Mouse (Mus musculus): ENCODE measurements at regions not wholly inside any gene's neighbourhood (a gene's known extent, or its start where the extent isn't known, plus 50 kb on each side); places are given as distances from the start of the nearest gene placed in this dataset.

DNA sequence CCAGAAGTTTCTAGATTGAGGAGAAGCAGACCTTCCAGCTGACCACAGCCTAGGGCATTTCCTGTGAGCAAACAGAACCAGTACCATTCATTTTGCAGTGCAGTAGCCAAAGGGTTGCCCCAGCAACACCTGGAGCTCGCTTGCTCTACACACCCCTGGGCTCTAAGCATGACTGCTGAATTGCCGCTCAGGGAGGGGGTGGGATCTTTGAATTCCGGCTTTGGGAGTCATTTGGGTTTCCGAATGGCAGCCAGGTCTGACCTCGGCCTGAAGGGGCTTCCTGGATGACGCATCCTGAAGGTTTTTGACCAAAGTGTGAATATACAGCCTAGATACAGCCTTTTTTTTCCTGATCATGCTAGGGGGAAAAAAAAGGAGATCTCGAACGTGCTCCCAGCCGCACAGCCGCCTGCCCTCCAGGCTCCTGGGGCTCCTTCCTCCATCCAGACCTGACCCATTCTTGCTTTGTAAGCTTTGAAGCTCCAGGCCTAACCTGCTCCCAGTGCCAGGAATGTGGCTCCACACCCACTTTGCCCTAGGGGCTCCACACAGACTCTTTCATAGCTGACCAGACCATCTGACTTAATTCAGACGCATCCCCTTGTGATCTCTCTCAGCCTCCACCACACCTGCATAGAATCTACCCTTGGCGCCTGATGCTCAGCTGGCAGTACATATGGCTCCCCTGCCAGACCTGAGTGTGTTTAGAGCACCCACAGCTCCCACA is 91.1 kb upstream of the Tle3 start:
- H3K36me3 ChIP-seq: no peaks in the 10 kb centered on the region
- H3K27me3 ChIP-seq (ENCODE audit: insufficient read depth, poor library complexity, severe bottlenecking): peaks cover 81% of the 10 kb centered on the region
- no peak overlapping the region; the same call in 1 of the 2 replicates for H3K27ac ChIP-seq
- H3K9me3 ChIP-seq: no peaks in the 10 kb centered on the region
- H3K4me1 ChIP-seq (replicated peaks): peaks cover 59% of the 10 kb centered on the region
- 60% methylated on average over 12 of the region's 12 CpGs for WGBS
- DNase-seq (ENCODE audit: low spot score): no peak
- no peak overlapping the region for H3K4me3 ChIP-seq

DNA sequence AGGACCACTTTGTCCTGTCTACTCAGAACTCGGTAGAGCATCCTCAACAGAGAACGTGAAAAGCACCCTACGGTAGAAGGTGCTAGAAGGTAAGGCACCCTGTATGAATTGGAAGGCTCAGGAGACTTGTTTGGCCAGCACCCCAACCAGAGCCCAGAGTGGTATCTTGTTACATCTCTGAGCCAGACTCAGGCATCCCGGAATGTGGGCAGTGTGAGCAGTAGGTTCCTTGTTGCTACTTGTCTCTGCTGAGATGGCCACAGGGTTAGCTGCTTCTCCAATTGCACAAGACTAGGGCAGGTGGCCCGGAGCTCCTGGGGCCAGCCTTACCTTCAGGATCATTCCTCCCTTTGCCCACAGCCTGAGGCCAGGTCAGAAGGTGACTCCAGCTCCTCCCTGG is 88.9 kb upstream of the Tle3 start:
- Histone ChIP-seq H3K9me3 (peaks cover 12% of the 10 kb centered on the region; the same call in 1 of the 2 replicates), H3K27ac (0 out of 2 replicates have a peak overlapping the region, but pooled peaks have one; percentile 35), H3K4me3 (no peak overlapping the region), H3K36me3 (no peaks in the 10 kb centered on the region), H3K4me1 (replicated peaks) (peaks cover 49% of the 10 kb centered on the region), H3K27me3 (ENCODE audit: insufficient read depth, poor library complexity, severe bottlenecking) (peaks cover 70% of the 10 kb centered on the region)
- DNase-seq (ENCODE audit: low spot score): no peak
- WGBS: 77% methylated on average over 5 of the region's 5 CpGs

DNA sequence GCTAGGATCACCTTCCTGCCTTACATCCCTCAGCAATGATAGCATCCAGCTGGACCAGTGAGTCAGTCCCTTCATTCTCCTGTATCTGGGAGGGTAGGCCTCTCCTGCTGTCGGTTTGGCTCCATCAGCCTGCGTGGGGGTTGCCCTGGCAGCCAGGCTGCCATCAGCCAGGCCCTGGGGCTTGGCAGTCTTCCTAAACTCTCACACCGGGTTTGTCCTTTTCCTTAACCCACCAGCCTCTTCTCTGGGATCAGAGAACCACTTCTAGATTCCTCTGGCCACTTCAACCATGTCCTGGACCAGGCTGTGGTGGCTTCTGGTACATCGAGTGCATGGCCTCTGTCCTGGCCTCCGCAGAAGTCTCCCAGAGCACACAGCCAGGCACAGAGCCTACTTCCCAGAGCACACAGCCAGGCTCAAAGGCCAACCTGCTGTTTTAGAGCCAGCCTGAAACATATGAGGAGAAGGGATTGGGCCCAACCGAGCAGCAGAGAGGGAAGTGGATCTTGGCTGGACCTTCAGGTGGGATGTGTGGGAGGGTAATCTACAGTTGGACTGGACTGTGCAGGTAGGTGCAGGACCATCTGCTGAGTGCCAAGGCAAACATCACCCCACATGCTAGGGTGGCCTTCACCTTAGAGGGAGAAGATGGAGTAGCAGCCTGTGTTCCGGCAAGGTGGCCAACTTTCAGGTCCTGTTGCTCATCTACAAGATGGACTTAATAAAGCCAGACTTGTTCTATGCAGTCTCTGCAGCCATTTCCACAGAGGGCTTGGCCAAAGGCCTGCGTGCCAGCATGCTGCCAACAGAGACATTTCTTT is 87.8 kb upstream of the Tle3 start:
- Histone ChIP-seq H3K4me1 (replicated peaks) (peaks cover 42% of the 10 kb centered on the region), H3K4me3 (no peak overlapping the region), H3K9me3 (peaks cover 12% of the 10 kb centered on the region; the same call in 1 of the 2 replicates), H3K27me3 (ENCODE audit: insufficient read depth, poor library complexity, severe bottlenecking) (peaks cover 64% of the 10 kb centered on the region), H3K27ac (peak overlapping the region; percentile 50; the same call in 1 of the 2 replicates), H3K36me3 (no peaks in the 10 kb centered on the region)
- WGBS: 88% methylated on average over 8 of the region's 8 CpGs
- DNase-seq (ENCODE audit: low spot score): no peak

DNA sequence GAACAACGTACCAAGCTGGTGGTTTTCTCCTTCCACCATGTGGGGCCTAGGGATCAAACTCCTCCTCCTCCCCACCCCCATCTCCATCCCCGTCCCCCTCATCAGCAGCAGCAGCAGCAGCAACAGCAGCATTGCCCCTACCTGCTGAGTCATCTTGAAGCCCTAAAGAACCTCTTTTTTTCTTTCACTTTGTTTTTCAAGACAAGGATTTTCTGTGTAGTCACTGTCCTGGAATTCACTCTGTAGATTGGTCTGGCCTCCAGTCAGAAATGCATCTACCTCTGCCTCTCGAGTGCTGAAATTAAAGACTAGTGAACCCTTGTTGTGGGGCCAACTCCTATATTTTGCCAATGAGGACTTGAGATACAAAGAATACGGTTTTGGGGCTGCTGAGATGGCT is 85.6 kb upstream of the Tle3 start:
- peaks cover 34% of the 10 kb centered on the region for H3K4me1 ChIP-seq (replicated peaks)
- H3K4me3 ChIP-seq: no peak overlapping the region
- 84% methylated on average over 4 of the region's 4 CpGs for WGBS
- DNase-seq (ENCODE audit: low spot score): no peak
- H3K27me3 ChIP-seq (ENCODE audit: insufficient read depth, poor library complexity, severe bottlenecking): peaks cover 44% of the 10 kb centered on the region
- H3K27ac ChIP-seq: no peak overlapping the region
- peaks cover 12% of the 10 kb centered on the region; the same call in 1 of the 2 replicates for H3K9me3 ChIP-seq
- H3K36me3 ChIP-seq: no peaks in the 10 kb centered on the region

DNA sequence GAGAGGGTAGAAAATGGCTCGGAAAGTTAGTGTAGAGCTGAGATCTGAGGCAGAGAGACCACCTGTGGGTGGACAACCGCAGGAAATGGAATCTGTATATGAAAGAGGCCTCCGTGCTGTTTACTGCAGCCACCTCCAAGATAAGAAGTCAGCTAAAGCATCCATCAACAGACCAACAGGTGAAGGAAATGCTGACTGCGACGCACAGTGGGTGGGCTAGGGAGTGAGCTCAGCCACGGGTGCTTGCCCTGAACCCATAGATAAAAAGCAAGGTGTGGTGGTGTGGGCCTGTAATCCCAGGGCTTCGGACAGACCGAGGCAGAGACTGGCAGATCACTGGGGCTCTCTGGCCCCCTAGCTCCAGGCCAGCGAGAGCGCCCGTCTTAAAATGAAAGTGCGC is 83.0 kb upstream of the Tle3 start:
- Histone ChIP-seq H3K4me3 (no peak overlapping the region), H3K27ac (no peak overlapping the region), H3K9me3 (peaks cover 12% of the 10 kb centered on the region; the same call in 1 of the 2 replicates), H3K36me3 (no peaks in the 10 kb centered on the region), H3K4me1 (replicated peaks) (peaks cover 33% of the 10 kb centered on the region), H3K27me3 (ENCODE audit: insufficient read depth, poor library complexity, severe bottlenecking) (peaks cover 37% of the 10 kb centered on the region)
- WGBS: 52% methylated on average over 12 of the region's 12 CpGs
- no peak for DNase-seq (ENCODE audit: low spot score)

DNA sequence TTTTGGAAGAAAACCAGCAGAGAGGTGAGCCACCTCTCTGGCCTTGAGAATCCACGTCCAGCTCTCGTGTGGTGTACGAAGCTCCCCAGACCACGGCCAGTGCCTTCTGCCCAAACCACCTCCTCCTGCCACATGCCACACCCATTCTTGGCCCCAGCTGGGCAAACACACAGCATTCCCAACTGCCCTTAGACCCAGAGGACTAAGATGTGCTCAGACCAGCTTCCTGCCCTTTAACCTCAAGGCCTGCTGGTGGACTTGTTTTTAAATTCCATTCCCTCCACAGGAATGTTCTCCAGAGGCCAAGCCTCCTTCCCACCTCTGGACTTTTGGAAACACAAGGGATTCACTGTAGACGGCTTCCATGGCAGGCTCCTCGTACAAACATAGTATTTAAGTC is 82.5 kb upstream of the Tle3 start:
- WGBS: 50% methylated on average over 6 of the region's 6 CpGs

DNA sequence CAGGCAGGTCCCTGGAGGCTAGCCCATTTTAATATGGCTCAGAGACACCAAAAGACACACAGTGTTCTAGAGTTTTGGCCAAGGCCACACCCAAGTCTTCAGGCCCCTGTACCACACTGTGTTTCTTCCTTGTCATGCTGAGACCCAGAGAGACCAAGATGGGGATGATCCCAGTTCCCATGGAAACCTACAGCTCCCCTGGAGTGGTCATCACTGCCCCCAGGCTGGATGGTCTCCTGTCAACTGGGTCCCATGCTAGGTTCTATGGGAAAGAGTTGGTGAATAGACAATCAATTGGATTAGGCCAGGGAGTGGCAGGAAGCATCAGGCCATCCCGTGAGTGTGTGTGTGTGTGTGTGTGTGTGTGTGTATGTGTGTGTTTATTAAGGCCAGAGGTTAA is 80.5 kb upstream of the Tle3 start:
- 55% methylated on average over 1 of the region's 1 CpGs for WGBS
- no peak overlapping the region for H3K27ac ChIP-seq
- H3K9me3 ChIP-seq: peaks cover 8% of the 10 kb centered on the region; the same call in 1 of the 2 replicates
- H3K27me3 ChIP-seq (ENCODE audit: insufficient read depth, poor library complexity, severe bottlenecking): peaks cover 43% of the 10 kb centered on the region
- no peak overlapping the region for H3K4me3 ChIP-seq
- H3K36me3 ChIP-seq: no peaks in the 10 kb centered on the region
- no peak for DNase-seq (ENCODE audit: low spot score)
- H3K4me1 ChIP-seq (replicated peaks): peaks cover 34% of the 10 kb centered on the region

More for the DNA sequence above, 82.5 kb upstream of the Tle3 start:
- H3K36me3 ChIP-seq: no peaks in the 10 kb centered on the region
- H3K27me3 ChIP-seq (ENCODE audit: insufficient read depth, poor library complexity, severe bottlenecking): peaks cover 37% of the 10 kb centered on the region
- H3K9me3 ChIP-seq: peaks cover 12% of the 10 kb centered on the region; the same call in 1 of the 2 replicates
- peaks cover 33% of the 10 kb centered on the region for H3K4me1 ChIP-seq (replicated peaks)
- H3K27ac ChIP-seq: peak overlapping the region; percentile 24; the same call in 1 of the 2 replicates
- H3K4me3 ChIP-seq: no peak overlapping the region
- peak; percentile 42 for DNase-seq (ENCODE audit: low spot score)

DNA sequence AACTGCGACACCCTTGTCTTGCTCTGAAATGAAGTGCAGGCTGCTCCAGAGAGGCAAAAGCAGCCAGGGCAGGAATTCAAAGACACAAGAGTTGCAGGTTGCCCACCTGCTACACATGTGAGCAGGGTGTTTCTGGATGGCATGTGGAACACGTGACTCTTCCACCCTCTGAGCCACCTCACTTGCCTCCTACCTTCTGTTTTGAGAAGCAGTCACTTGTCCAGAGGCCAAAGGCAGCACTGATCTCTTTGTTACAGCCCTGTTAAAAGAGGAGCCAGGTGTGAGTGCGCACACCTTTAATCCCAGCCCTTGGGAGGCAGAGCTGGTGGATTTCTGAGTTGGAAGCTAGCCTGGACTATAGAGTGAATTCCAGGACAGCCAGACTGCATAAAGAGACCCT is 79.7 kb upstream of the Tle3 start:
- H3K4me3 ChIP-seq: no peak overlapping the region
- peaks cover 4% of the 10 kb centered on the region; the same call in 1 of the 2 replicates for H3K9me3 ChIP-seq
- peaks cover 49% of the 10 kb centered on the region for H3K27me3 ChIP-seq (ENCODE audit: insufficient read depth, poor library complexity, severe bottlenecking)
- H3K27ac ChIP-seq: no peak overlapping the region
- WGBS: 68% methylated on average over 3 of the region's 3 CpGs
- H3K4me1 ChIP-seq (replicated peaks): peaks cover 42% of the 10 kb centered on the region
- no peak for DNase-seq (ENCODE audit: low spot score)
- no peaks in the 10 kb centered on the region for H3K36me3 ChIP-seq

DNA sequence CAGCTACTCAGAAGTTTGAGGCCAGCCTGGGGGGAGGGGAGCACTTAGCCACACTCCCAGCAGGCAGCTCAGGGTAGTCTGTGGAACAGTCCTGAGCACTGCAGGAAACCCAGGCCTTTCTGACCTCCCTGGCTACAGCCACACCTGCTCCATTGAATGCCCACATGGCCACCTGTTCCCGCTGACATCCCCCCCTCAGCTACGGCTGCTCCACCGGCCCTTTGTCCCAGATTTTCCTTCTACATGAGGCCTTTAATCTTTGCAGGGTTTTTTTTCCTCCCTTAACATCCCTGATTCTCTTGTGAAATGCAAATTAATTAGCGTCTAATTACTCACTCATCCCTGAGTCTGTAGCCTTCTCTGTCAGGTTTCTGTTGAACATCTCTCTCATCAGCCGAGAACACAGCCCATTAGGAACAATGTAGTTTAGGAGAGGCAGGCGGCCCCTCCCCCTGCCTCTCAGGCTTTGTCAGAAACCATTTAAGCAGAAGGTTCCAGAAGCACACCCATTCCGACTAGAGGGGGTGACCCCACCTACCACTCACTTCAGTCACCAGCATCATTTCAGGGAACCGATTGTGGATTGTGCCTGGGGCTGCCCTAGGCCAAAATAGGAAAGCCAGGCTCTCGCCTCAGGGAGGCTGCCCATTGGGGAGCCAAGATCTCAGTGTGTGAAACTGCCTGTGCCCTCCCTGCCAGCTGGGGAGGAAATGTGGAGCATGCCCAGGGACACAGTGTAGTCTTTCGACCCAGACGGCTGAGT is 78.8 kb upstream of the Tle3 start:
- H3K4me3 ChIP-seq: no peak overlapping the region
- no peaks in the 10 kb centered on the region; the same call in 1 of the 2 replicates for H3K9me3 ChIP-seq
- H3K27me3 ChIP-seq (ENCODE audit: insufficient read depth, poor library complexity, severe bottlenecking): peaks cover 52% of the 10 kb centered on the region
- H3K27ac ChIP-seq: peak overlapping the region; percentile 35
- 15% methylated on average over 11 of the region's 11 CpGs for WGBS
- peaks cover 49% of the 10 kb centered on the region for H3K4me1 ChIP-seq (replicated peaks)
- H3K36me3 ChIP-seq: no peaks in the 10 kb centered on the region
- peak; percentile 29 for DNase-seq (ENCODE audit: low spot score)

DNA sequence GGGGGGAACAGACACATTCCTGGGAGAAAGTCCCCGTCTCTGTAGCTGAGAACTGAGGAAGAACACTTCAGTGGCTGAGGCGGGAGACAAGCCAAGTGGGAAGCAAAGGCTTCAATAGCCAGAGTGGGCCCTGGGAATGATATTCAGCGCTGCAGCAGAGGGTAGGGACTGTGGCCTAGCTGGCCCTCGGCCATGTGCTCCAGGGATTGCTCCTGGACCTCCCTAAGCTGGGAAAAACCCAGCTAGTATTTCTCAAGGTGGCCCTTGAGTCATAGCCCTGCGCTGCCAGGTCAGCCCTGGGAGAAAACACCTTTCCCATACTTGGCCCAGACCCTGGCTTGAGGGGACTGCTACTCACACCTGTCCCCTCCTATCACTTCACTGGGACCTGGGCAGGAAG is 77.2 kb upstream of the Tle3 start:
- Histone ChIP-seq H3K4me3 (no peak overlapping the region), H3K4me1 (replicated peaks) (peaks cover 46% of the 10 kb centered on the region), H3K9me3 (no peaks in the 10 kb centered on the region; the same call in 1 of the 2 replicates), H3K27ac (no peak overlapping the region), H3K27me3 (ENCODE audit: insufficient read depth, poor library complexity, severe bottlenecking) (peaks cover 54% of the 10 kb centered on the region), H3K36me3 (no peaks in the 10 kb centered on the region)
- no peak for DNase-seq (ENCODE audit: low spot score)
- WGBS: 87% methylated on average over 5 of the region's 5 CpGs

DNA sequence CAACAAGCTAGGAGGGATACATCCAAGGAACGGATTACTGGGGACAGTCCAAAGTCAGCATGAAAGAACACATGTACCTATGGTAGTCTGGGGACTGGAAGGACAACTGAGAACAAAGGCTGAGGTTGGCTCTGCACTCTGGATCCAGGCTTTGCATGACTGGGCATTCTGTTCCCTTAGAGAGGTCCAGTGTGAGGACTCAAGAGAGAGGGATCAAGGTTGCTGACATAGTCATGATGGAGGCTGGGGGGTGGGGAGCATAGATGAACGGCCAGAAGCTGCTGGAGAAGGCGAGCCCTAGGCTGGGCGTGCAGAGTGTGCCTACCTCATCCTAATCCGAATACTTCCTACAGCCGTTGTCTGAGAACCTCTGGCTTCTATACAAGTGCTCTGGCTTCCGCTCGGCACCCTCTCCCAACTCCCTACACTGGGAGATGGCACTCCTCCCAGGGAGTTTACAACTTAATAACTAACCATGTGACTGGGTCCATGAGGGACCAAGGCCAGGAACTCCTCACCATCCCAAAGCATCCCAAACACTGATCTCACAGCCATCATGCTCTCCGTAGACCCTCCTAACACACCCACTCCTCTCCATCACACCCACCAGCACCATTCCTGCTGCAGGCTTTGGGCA is 75.7 kb upstream of the Tle3 start:
- H3K27me3 ChIP-seq (ENCODE audit: insufficient read depth, poor library complexity, severe bottlenecking): peaks cover 59% of the 10 kb centered on the region
- WGBS: 93% methylated on average over 9 of the region's 9 CpGs
- H3K27ac ChIP-seq: no peak overlapping the region
- no peak overlapping the region for H3K4me3 ChIP-seq
- no peak for DNase-seq (ENCODE audit: low spot score)
- H3K9me3 ChIP-seq: no peaks in the 10 kb centered on the region; the same call in 1 of the 2 replicates
- peaks cover 44% of the 10 kb centered on the region for H3K4me1 ChIP-seq (replicated peaks)
- H3K36me3 ChIP-seq: no peaks in the 10 kb centered on the region

DNA sequence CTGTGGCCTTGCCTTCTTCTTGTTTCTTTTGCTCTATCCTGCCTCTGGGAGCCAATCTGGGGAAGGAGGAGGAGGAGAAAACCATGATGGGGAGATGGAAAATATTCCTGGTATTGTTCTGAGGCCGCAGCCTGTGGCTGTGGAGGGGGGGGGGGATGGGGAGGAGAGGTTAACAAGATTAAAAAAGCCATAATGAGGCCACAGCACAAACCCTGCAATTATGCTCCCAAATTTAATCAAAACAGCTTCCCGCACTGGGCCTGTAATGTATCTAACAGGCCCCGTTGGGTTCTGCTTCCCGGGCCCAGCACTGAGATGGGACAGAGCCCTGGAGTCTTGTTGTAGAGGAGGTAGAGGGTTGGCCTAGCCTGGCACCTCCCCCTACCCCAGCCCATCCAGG is 74.8 kb upstream of the Tle3 start:
- WGBS: 62% methylated on average over 4 of the region's 4 CpGs
- Histone ChIP-seq H3K4me1 (replicated peaks) (peaks cover 43% of the 10 kb centered on the region), H3K36me3 (no peaks in the 10 kb centered on the region), H3K9me3 (no peaks in the 10 kb centered on the region; the same call in 1 of the 2 replicates), H3K4me3 (no peak overlapping the region), H3K27me3 (ENCODE audit: insufficient read depth, poor library complexity, severe bottlenecking) (peaks cover 59% of the 10 kb centered on the region), H3K27ac (0 out of 2 replicates have a peak overlapping the region, but pooled peaks have one; percentile 40)
- DNase-seq (ENCODE audit: low spot score): no peak
